Mouse (Mus musculus): Measurements from ENCODE around the gene Rbm20. TPM values are rescaled to one million over a fixed set of nuclear protein-coding genes. Genes with fewer than 3 reads are reported as not detected.

Rbm20 gene
- polyA plus RNA-seq, 1 experiment from 2014 or later: 1.2 TPM

- H3K27ac ChIP-seq (ENCODE audit: low read depth, low read length): no peak overlapping the region
- no peaks in the 10 kb centered on the region for H3K9me3 ChIP-seq (ENCODE audit: control insufficient read depth, low read length)
- H3K4me2 ChIP-seq (ENCODE audit: low read depth, low read length): no peak overlapping the region
- WGBS: 92% methylated on average over 5 of the region's 5 CpGs
- ATAC-seq (ENCODE audit: low read depth): no peak
- H3K4me1 ChIP-seq (ENCODE audit: control insufficient read depth, insufficient read depth, low read length): no peaks in the 10 kb centered on the region
- no peak overlapping the region for H3K4me3 ChIP-seq (ENCODE audit: low read depth, low read length)
- H3K36me3 ChIP-seq (ENCODE audit: control insufficient read depth, insufficient read depth, low read length): no peaks in the 10 kb centered on the region
- no peak overlapping the region for H3K9ac ChIP-seq (replicated peaks; ENCODE audit: low read depth, low read length)
- H3K27me3 ChIP-seq (ENCODE audit: control insufficient read depth, insufficient read depth, low read length): no peaks in the 10 kb centered on the region
Measured at GRCm38 (mm10) chr19:53807276-53807801, 130.2 kb downstream of the Rbm20 start.

DNA sequence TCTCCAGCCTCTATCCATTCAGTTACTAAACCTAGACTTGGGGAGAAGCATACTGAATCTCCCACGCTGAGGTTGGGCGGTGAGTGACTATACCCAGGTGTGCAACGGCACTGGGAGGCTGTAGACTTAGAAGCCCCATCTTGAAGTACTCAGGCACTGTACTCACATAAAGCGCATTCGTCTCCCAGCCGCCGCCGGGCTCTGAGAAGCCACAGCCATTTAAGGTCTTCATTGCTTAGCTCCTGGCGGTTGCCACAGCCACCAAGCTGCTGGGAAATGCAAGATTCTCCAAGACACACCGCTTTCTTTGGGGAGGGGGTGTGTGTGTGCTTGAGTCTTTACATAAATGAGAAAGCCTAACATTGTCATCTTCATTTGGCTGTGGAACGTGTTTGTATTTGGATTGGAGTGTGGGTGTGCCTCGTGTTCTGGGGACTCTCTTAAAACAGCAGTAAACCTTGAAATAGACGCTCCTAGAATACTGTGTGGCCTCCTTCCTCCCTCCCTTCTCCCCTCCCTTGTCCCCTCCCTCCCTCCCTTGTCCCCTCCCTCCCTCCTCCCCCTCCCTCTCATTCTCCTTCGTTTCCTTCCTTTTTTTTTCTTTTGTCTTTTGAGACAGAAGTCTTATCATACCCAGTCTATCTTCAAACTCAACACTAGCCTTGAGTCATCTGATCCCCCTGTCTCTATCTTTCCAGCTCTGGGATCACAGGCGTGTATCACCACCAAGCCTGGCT lies 131.1 kb downstream of the Rbm20 start:
- Histone ChIP-seq H3K27me3 (ENCODE audit: control insufficient read depth, insufficient read depth, low read length) (no peaks in the 10 kb centered on the region), H3K4me3 (ENCODE audit: low read depth, low read length) (no peak overlapping the region), H3K27ac (ENCODE audit: low read depth, low read length) (no peak overlapping the region), H3K36me3 (ENCODE audit: control insufficient read depth, insufficient read depth, low read length) (no peaks in the 10 kb centered on the region), H3K4me2 (ENCODE audit: low read depth, low read length) (no peak overlapping the region), H3K4me1 (ENCODE audit: control insufficient read depth, insufficient read depth, low read length) (no peaks in the 10 kb centered on the region), H3K9ac (replicated peaks; ENCODE audit: low read depth, low read length) (no peak overlapping the region), H3K9me3 (ENCODE audit: control insufficient read depth, low read length) (no peaks in the 10 kb centered on the region)
- WGBS: 63% methylated on average over 15 of the region's 15 CpGs
- ATAC-seq (ENCODE audit: low read depth): no peak

GRCm38 (mm10) chr19:53809185-53809861 lies 132.2 kb downstream of the Rbm20 start:
- ATAC-seq (ENCODE audit: low read depth): no peak
- Histone ChIP-seq H3K27me3 (ENCODE audit: control insufficient read depth, insufficient read depth, low read length) (no peaks in the 10 kb centered on the region), H3K9ac (replicated peaks; ENCODE audit: low read depth, low read length) (no peak overlapping the region), H3K9me3 (ENCODE audit: control insufficient read depth, low read length) (no peaks in the 10 kb centered on the region), H3K4me1 (ENCODE audit: control insufficient read depth, insufficient read depth, low read length) (no peaks in the 10 kb centered on the region), H3K4me3 (ENCODE audit: low read depth, low read length) (no peak overlapping the region), H3K4me2 (ENCODE audit: low read depth, low read length) (no peak overlapping the region), H3K27ac (ENCODE audit: low read depth, low read length) (no peak overlapping the region), H3K36me3 (ENCODE audit: control insufficient read depth, insufficient read depth, low read length) (no peaks in the 10 kb centered on the region)
- 77% methylated on average over 7 of the region's 7 CpGs for WGBS

- Histone ChIP-seq H3K9me3 (ENCODE audit: control insufficient read depth, low read length) (no peaks in the 10 kb centered on the region), H3K4me2 (ENCODE audit: low read depth, low read length) (no peak overlapping the region), H3K27me3 (ENCODE audit: control insufficient read depth, insufficient read depth, low read length) (no peaks in the 10 kb centered on the region), H3K4me1 (ENCODE audit: control insufficient read depth, insufficient read depth, low read length) (no peaks in the 10 kb centered on the region), H3K36me3 (ENCODE audit: control insufficient read depth, insufficient read depth, low read length) (no peaks in the 10 kb centered on the region), H3K27ac (ENCODE audit: low read depth, low read length) (no peak overlapping the region), H3K4me3 (ENCODE audit: low read depth, low read length) (no peak overlapping the region), H3K9ac (replicated peaks; ENCODE audit: low read depth, low read length) (no peak overlapping the region)
- 80% methylated on average over 7 of the region's 7 CpGs for WGBS
- ATAC-seq (ENCODE audit: low read depth): no peak
Measured at GRCm38 (mm10) chr19:53810024-53810423, 132.9 kb downstream of the Rbm20 start.

GRCm38 (mm10) chr19:53810584-53810983 lies 133.5 kb downstream of the Rbm20 start:
- no peaks in the 10 kb centered on the region for H3K4me1 ChIP-seq (ENCODE audit: control insufficient read depth, insufficient read depth, low read length)
- H3K9me3 ChIP-seq (ENCODE audit: control insufficient read depth, low read length): no peaks in the 10 kb centered on the region
- H3K9ac ChIP-seq (replicated peaks; ENCODE audit: low read depth, low read length): no peak overlapping the region
- no peaks in the 10 kb centered on the region for H3K36me3 ChIP-seq (ENCODE audit: control insufficient read depth, insufficient read depth, low read length)
- no peak for ATAC-seq (ENCODE audit: low read depth)
- 83% methylated on average over 3 of the region's 3 CpGs for WGBS
- no peak overlapping the region for H3K27ac ChIP-seq (ENCODE audit: low read depth, low read length)
- no peak overlapping the region for H3K4me3 ChIP-seq (ENCODE audit: low read depth, low read length)
- H3K4me2 ChIP-seq (ENCODE audit: low read depth, low read length): no peak overlapping the region
- H3K27me3 ChIP-seq (ENCODE audit: control insufficient read depth, insufficient read depth, low read length): no peaks in the 10 kb centered on the region

- 99% methylated on average over 5 of the region's 5 CpGs for WGBS
- ATAC-seq (ENCODE audit: low read depth): no peak
- Histone ChIP-seq H3K4me3 (ENCODE audit: low read depth, low read length) (no peak overlapping the region), H3K9me3 (ENCODE audit: control insufficient read depth, low read length) (no peaks in the 10 kb centered on the region), H3K9ac (replicated peaks; ENCODE audit: low read depth, low read length) (no peak overlapping the region), H3K36me3 (ENCODE audit: control insufficient read depth, insufficient read depth, low read length) (no peaks in the 10 kb centered on the region), H3K4me1 (ENCODE audit: control insufficient read depth, insufficient read depth, low read length) (no peaks in the 10 kb centered on the region), H3K27ac (ENCODE audit: low read depth, low read length) (no peak overlapping the region), H3K27me3 (ENCODE audit: control insufficient read depth, insufficient read depth, low read length) (no peaks in the 10 kb centered on the region), H3K4me2 (ENCODE audit: low read depth, low read length) (no peak overlapping the region)
Measured at GRCm38 (mm10) chr19:53813576-53813975, 136.5 kb downstream of the Rbm20 start.

DNA sequence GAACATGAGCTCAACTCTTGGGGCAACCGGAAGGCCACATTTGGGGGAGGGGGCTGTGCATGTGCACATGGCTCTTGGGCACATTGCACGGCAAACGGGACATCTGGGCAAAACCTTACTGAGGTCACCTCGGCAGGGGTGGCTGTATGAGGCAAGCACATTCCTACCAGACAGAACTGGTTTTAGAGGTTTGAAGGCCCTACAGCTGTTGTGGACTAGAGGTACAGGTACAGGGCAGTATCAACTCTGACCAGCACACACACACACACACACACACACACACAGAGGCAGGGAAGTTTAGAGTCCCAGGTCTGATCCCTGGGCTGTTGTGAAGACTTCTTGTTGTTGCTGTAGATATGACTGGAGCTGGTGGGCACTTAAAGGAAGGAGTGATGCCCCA lies 138.6 kb downstream of the Rbm20 start:
- 86% methylated on average over 4 of the region's 4 CpGs for WGBS
- Histone ChIP-seq H3K27ac (ENCODE audit: low read depth, low read length) (no peak overlapping the region), H3K36me3 (ENCODE audit: control insufficient read depth, insufficient read depth, low read length) (no peaks in the 10 kb centered on the region), H3K4me1 (ENCODE audit: control insufficient read depth, insufficient read depth, low read length) (no peaks in the 10 kb centered on the region), H3K27me3 (ENCODE audit: control insufficient read depth, insufficient read depth, low read length) (no peaks in the 10 kb centered on the region), H3K4me3 (ENCODE audit: low read depth, low read length) (no peak overlapping the region), H3K4me2 (ENCODE audit: low read depth, low read length) (no peak overlapping the region), H3K9ac (replicated peaks; ENCODE audit: low read depth, low read length) (no peak overlapping the region), H3K9me3 (ENCODE audit: control insufficient read depth, low read length) (no peaks in the 10 kb centered on the region)
- ATAC-seq (ENCODE audit: low read depth): no peak

DNA sequence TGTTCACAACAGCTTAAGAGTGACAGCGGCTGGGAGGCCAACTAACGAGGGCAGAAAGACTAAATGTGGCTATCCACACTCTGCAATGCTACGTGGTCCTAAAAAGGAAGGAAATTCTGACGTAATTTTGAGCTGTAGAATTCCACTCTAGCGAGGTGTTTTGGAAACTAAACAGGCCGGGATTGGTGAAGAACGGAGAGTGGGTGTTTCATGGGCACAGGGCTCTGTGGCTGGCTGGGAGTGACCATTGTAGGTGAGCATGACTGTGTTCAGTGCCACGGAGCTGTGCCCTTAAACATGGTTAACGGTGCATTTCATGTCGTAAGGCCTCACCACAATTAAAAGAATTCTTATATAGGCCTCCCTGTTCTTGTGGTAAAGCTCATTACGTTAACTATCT lies 139.1 kb downstream of the Rbm20 start:
- no peak for ATAC-seq (ENCODE audit: low read depth)
- H3K4me2 ChIP-seq (ENCODE audit: low read depth, low read length): no peak overlapping the region
- WGBS: 86% methylated on average over 11 of the region's 11 CpGs
- H3K4me3 ChIP-seq (ENCODE audit: low read depth, low read length): no peak overlapping the region
- no peaks in the 10 kb centered on the region for H3K9me3 ChIP-seq (ENCODE audit: control insufficient read depth, low read length)
- no peaks in the 10 kb centered on the region for H3K27me3 ChIP-seq (ENCODE audit: control insufficient read depth, insufficient read depth, low read length)
- no peaks in the 10 kb centered on the region for H3K36me3 ChIP-seq (ENCODE audit: control insufficient read depth, insufficient read depth, low read length)
- no peak overlapping the region for H3K27ac ChIP-seq (ENCODE audit: low read depth, low read length)
- H3K4me1 ChIP-seq (ENCODE audit: control insufficient read depth, insufficient read depth, low read length): no peaks in the 10 kb centered on the region
- no peak overlapping the region for H3K9ac ChIP-seq (replicated peaks; ENCODE audit: low read depth, low read length)

- WGBS: 70% methylated on average over 6 of the region's 6 CpGs
- Histone ChIP-seq H3K4me2 (ENCODE audit: low read depth, low read length) (no peak overlapping the region), H3K9me3 (ENCODE audit: control insufficient read depth, low read length) (no peaks in the 10 kb centered on the region), H3K4me3 (ENCODE audit: low read depth, low read length) (no peak overlapping the region), H3K9ac (replicated peaks; ENCODE audit: low read depth, low read length) (no peak overlapping the region), H3K27ac (ENCODE audit: low read depth, low read length) (no peak overlapping the region), H3K36me3 (ENCODE audit: control insufficient read depth, insufficient read depth, low read length) (no peaks in the 10 kb centered on the region), H3K4me1 (ENCODE audit: control insufficient read depth, insufficient read depth, low read length) (peaks cover 7% of the 10 kb centered on the region; the same call in 1 of the 2 replicates), H3K27me3 (ENCODE audit: control insufficient read depth, insufficient read depth, low read length) (no peaks in the 10 kb centered on the region)
- ATAC-seq (ENCODE audit: low read depth): no peak
Measured at GRCm38 (mm10) chr19:53819299-53819698, 142.2 kb downstream of the Rbm20 start.
